Mouse (Mus musculus): ENCODE data around the gene Ggact.

- no peak for TF ChIP-seq EP300 (optimal IDR thresholded peaks at IDR 0.05)
- TF ChIP-seq CTCF (IDR thresholded peaks at IDR 0.05; ENCODE audit: low read depth): no peak
Observed at GRCm38 (mm10) chr14:122881699-122882098, 31.9 kb downstream of the Ggact start.
